Mouse (Mus musculus) hindbrain, embryonic 13.5 days (tissue): ENCODE measurements around the gene Dock2. TPM values are rescaled to one million over a fixed set of nuclear protein-coding genes. Genes with fewer than 3 reads are reported as not detected.
A peak's percentile ranks its signal among the peaks of the same experiment; 100 is the strongest.

ENCODE experiments used
- ATAC-seq: fragments of 200-750 bp; cut with Nextera tagmentation; 2 replicates; pipeline ENCODE4 v1.8.0; 2017; ENCODE audit warnings: moderate TSS enrichment; ENCODE audit not compliant: low FRiP score
- H3K27ac ChIP-seq: fragments of 300-500 bp; sonication (generic); 2 replicates; pipeline ENCODE4 v1.5.1; 2015; ENCODE audit warnings: inconsistent platforms, mild to moderate bottlenecking, moderate library complexity
- H3K27me3 ChIP-seq: fragments of 300-500 bp; sonication (generic); 2 replicates; pipeline ENCODE4 v1.6.1; 2015; ENCODE audit warnings: mild to moderate bottlenecking, inconsistent platforms
- H3K36me3 ChIP-seq: fragments of 300-500 bp; sonication (generic); 2 replicates; pipeline ENCODE4 v1.6.1; 2015; ENCODE audit warnings: mild to moderate bottlenecking, inconsistent platforms
- H3K4me1 ChIP-seq: fragments of 300-500 bp; sonication (generic); replicated peaks from 2 replicates; pipeline ENCODE4 v1.6.1; 2015; ENCODE audit warnings: inconsistent platforms
- H3K4me2 ChIP-seq: fragments of 300-500 bp; sonication (generic); 2 replicates; pipeline ENCODE4 v1.6.1; 2015; ENCODE audit warnings: inconsistent platforms, mild to moderate bottlenecking, moderate library complexity
- H3K4me3 ChIP-seq: fragments of 300-500 bp; sonication (generic); 2 replicates; pipeline ENCODE4 v1.5.1; 2015; ENCODE audit warnings: mild to moderate bottlenecking, inconsistent platforms
- H3K9ac ChIP-seq: fragments of 300-500 bp; sonication (generic); 2 replicates; pipeline ENCODE4 v1.6.1; 2015; ENCODE audit warnings: mild to moderate bottlenecking, inconsistent platforms
- H3K9me3 ChIP-seq: fragments of 300-500 bp; sonication (generic); 2 replicates; pipeline ENCODE4 v1.6.1; 2016; ENCODE audit warnings: inconsistent platforms
- WGBS: fragments of 180-500 bp; shearing (Covaris S2); methylation state at CpG from one replicate; pipeline ENCODE4 v1.1.7; 2015; 5-methylcytosine and 5-hydroxymethylcytosine counted together
- polyA plus RNA-seq: library from polyadenylated mRNA; unstranded; fragments of >200 nt; fragmentation: Nextera tagmentation; extraction: Ambion mirVana; gene quantifications from 2 replicates; pipeline ENCODE4 v1.2.1, GENCODE M21; 2015

Dock2 gene
- polyA plus RNA-seq, 1 experiment from 2014 or later: 0.93 TPM

DNA sequence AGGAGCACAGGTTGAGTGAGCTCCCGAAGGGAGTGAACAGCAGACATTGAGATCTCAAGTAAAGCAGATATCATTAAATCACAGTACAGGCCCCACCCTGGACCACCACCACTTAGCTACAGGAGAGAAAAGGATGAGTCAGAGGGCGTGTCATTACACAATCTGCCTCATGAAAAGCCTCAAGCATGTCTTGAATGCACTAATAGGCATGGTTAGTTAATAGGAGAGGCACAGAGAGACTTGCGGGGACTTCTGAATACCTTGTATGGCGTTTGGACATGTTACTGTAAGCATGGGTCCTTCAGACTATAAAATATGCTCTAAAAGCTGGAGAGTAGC, 78.6 kb downstream of the Dock2 start:
- WGBS: 77% methylated on average over 4 of the region's 4 CpGs
- Histone ChIP-seq H3K9me3 (no peaks in the 10 kb centered on the region), H3K27me3 (no peaks in the 10 kb centered on the region), H3K4me3 (no peak overlapping the region), H3K4me2 (no peak overlapping the region), H3K9ac (no peak overlapping the region), H3K4me1 (no peaks in the 10 kb centered on the region), H3K27ac (no peak overlapping the region), H3K36me3 (no peaks in the 10 kb centered on the region)
- no peak for ATAC-seq

DNA sequence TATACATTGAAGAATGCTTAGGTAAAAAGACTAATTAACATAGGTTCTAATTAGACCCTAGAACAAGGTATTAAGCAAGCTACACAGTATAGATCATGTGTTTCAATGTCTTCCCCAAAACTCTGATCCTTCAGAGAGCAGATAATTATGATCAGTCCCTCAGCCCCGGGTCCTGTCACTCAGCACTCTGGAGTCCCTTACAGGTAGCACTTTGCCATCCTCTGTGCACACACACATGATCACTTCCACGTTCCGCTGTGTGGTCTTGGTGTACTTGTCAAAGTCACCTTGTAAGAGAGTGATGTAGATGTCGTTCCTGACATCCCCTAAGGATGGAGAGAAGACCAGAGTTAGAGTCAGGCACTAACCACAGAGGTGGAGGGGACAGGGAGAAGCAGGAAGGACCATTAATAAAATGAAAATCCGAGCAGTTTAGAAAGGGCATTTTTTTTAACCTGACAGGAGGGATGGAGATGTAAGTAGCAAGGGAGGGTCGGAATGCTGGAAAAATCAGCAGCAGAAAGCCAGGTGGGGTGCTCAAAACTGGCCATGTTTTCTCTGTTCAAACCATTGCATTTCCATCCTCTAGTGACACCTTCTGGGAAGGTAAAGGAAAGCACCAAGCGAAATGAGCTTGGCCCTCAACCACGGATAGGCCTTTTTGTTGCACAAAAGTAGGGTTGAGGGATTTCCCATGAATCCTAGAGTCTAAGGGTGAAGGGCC, 79.1 kb downstream of the Dock2 start:
- no peak overlapping the region for H3K9ac ChIP-seq
- H3K4me1 ChIP-seq: no peaks in the 10 kb centered on the region
- no peaks in the 10 kb centered on the region for H3K9me3 ChIP-seq
- no peak overlapping the region for H3K4me3 ChIP-seq
- H3K36me3 ChIP-seq: no peaks in the 10 kb centered on the region
- H3K4me2 ChIP-seq: no peak overlapping the region
- H3K27ac ChIP-seq: no peak overlapping the region
- 61% methylated on average over 8 of the region's 8 CpGs for WGBS
- ATAC-seq: 0 out of 2 replicates have a peak, but pooled peaks have one; percentile 25
- no peaks in the 10 kb centered on the region for H3K27me3 ChIP-seq

DNA sequence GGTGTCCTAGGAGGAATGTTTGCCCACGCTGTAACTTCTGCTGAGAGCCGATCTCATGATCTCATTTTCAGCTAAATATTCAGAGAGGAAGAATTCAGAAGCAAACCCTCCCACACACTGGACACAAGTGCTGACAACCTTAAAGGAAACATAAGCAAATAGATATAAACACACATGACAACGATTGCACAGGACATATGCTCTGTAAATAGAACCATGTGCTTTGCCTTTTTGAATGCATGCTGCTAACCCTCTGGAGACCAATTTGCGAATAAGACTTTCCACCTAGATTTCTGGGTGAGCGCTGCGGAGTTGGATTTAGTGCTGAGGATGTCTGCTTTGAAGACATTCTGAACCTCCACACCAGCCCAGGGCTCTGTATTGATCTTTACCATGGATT, 79.8 kb downstream of the Dock2 start:
- H3K4me2 ChIP-seq: no peak overlapping the region
- H3K4me1 ChIP-seq: no peaks in the 10 kb centered on the region
- no peak overlapping the region for H3K27ac ChIP-seq
- no peaks in the 10 kb centered on the region for H3K27me3 ChIP-seq
- no peaks in the 10 kb centered on the region for H3K36me3 ChIP-seq
- ATAC-seq: no peak
- no peak overlapping the region for H3K4me3 ChIP-seq
- no peak overlapping the region for H3K9ac ChIP-seq
- 68% methylated on average over 6 of the region's 6 CpGs for WGBS
- no peaks in the 10 kb centered on the region for H3K9me3 ChIP-seq

DNA sequence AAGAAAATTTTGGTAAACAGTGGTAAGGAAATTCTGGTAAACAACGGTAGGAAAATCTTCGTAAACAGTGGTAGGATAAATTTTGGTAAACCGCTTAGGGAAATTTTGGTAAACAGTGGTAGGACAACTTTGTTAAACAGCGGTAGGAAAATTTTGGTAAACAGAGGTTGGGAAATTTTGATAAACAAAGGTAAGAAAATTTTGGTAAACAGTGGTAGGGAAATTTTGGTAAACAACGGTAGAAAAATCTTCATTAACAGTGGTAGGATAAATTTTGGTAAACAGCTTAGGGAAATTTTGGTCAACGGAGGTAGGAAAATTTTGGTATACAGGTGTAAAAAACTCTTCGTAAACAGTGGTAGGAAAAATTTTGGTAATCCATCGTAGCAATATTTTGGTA, 101.9 kb downstream of the Dock2 start:
- H3K9ac ChIP-seq: no peak overlapping the region
- H3K4me2 ChIP-seq: no peak overlapping the region
- H3K27ac ChIP-seq: no peak overlapping the region
- 52% methylated on average over 8 of the region's 8 CpGs for WGBS
- no peaks in the 10 kb centered on the region for H3K9me3 ChIP-seq
- no peak overlapping the region for H3K4me3 ChIP-seq
- no peaks in the 10 kb centered on the region for H3K4me1 ChIP-seq
- no peaks in the 10 kb centered on the region for H3K36me3 ChIP-seq
- no peaks in the 10 kb centered on the region for H3K27me3 ChIP-seq
- no peak for ATAC-seq

DNA sequence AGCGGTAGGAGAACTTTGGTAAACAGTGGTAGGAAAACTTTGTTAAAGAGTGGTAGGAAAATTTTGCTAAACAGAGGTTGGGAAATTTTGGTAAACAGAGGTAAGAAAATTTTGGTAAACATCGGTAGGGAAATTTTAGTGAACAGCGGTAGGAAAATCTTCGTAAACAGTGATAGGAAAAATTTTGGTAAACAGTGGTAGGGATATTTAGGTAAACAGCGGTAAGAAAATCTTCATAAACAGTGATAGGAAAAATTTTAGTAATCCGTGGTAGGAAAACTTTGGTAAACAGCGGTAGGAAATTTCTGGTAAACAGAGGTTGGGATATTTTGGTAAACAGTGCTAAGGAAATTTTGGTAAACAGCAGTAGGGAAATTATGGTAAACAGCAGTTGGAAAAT, 239.1 kb downstream of the Dock2 start:
- ATAC-seq: no peak
- Histone ChIP-seq H3K4me2 (no peak overlapping the region), H3K27ac (no peak overlapping the region), H3K27me3 (no peaks in the 10 kb centered on the region), H3K4me1 (no peaks in the 10 kb centered on the region), H3K36me3 (peaks cover 4% of the 10 kb centered on the region; the same call in 1 of the 2 replicates), H3K9ac (no peak overlapping the region), H3K9me3 (peaks cover 6% of the 10 kb centered on the region), H3K4me3 (no peak overlapping the region)
- WGBS: 72% methylated on average over 7 of the region's 7 CpGs

DNA sequence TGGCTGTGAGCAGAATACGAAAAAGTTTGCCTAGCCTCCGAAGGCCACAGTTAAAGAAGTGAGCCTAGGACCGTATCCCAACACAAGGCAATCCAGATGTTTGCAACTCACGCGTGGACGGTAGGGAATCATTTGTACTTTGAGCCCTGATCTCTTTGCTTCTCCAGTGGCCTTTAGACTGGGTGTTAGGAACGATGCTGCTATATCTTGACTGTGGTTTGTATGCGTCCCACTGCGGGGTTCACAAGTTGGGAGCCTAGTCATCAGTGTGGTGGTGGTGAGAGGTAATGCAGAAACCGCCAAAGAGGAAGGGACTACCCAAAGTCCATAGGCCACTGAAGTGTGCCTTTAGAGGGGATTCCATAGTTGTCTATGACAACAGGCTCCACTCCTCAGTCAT, 251.6 kb downstream of the Dock2 start:
- no peaks in the 10 kb centered on the region for H3K4me1 ChIP-seq
- H3K4me2 ChIP-seq: no peak overlapping the region
- WGBS: 91% methylated on average over 10 of the region's 10 CpGs
- no peaks in the 10 kb centered on the region for H3K27me3 ChIP-seq
- H3K9ac ChIP-seq: no peak overlapping the region
- no peaks in the 10 kb centered on the region for H3K36me3 ChIP-seq
- ATAC-seq: no peak
- no peaks in the 10 kb centered on the region for H3K9me3 ChIP-seq
- H3K4me3 ChIP-seq: no peak overlapping the region
- no peak overlapping the region for H3K27ac ChIP-seq

DNA sequence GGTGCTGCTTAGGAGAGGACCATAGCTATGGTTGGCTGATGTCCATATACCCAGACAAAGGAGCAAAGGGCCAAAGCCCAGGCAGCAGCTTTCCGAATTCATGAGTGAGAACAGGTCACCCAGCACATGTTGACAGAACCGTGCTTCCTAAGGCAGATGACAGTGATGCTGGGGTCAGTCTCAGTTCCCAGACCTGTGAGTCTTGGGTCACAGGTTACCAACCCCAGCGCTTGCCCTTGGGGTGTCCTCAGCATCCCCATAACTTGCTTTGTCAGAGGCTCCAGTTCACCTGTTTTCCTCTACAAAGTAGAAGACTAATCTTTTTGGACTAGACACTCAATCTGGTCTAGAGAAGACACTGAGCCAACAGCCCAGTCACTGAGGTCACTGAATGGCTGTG, 252.7 kb downstream of the Dock2 start:
- Histone ChIP-seq H3K9me3 (no peaks in the 10 kb centered on the region), H3K27ac (no peak overlapping the region), H3K4me3 (no peak overlapping the region), H3K36me3 (no peaks in the 10 kb centered on the region), H3K9ac (no peak overlapping the region), H3K4me2 (no peak overlapping the region), H3K27me3 (no peaks in the 10 kb centered on the region), H3K4me1 (no peaks in the 10 kb centered on the region)
- 89% methylated on average over 3 of the region's 3 CpGs for WGBS
- ATAC-seq: no peak

DNA sequence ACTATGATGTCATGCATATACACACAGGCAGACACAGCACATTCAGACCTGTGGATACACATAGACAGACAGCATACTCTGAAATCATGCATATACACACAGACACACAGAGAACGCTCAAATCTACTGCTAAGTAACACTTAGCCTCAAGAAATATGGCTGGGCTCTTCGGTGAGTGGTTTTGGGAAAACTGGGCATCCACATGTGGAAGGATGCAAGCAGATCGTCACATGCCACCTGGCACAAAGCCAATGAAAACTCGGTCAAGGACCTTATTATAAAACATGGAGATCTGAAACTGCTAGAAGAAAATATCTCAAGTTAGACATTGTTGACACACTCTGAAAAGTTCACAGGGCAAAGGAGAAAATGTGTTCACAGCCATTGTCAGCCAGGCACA, 255.7 kb downstream of the Dock2 start:
- Histone ChIP-seq H3K36me3 (no peaks in the 10 kb centered on the region), H3K9me3 (no peaks in the 10 kb centered on the region), H3K9ac (no peak overlapping the region), H3K27ac (no peak overlapping the region), H3K4me2 (no peak overlapping the region), H3K4me1 (no peaks in the 10 kb centered on the region), H3K4me3 (no peak overlapping the region), H3K27me3 (no peaks in the 10 kb centered on the region)
- WGBS: 89% methylated on average over 4 of the region's 4 CpGs
- no peak for ATAC-seq

DNA sequence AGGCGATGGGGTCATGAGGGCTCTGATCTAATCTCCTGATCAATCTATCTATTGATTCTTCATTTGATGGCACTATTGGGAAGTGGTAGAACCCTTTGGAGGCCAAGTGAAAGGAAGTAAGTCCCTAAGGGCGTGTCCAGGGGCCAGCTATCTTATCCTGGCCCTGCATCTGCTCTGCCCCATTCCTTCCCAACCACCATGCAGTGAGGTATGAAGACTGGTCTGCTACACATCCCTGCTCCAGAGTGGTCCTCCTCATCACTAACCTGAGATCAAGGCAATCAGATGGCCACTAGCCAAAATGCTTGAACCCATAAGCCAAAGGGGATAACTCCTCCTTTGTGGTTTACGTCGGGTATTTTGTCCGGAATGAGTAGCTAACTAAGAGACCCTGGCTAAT, 256.5 kb downstream of the Dock2 start:
- 94% methylated on average over 5 of the region's 5 CpGs for WGBS
- Histone ChIP-seq H3K4me2 (no peak overlapping the region), H3K9ac (no peak overlapping the region), H3K9me3 (no peaks in the 10 kb centered on the region), H3K4me1 (no peaks in the 10 kb centered on the region), H3K27ac (no peak overlapping the region), H3K36me3 (no peaks in the 10 kb centered on the region), H3K27me3 (no peaks in the 10 kb centered on the region), H3K4me3 (no peak overlapping the region)
- ATAC-seq: no peak

DNA sequence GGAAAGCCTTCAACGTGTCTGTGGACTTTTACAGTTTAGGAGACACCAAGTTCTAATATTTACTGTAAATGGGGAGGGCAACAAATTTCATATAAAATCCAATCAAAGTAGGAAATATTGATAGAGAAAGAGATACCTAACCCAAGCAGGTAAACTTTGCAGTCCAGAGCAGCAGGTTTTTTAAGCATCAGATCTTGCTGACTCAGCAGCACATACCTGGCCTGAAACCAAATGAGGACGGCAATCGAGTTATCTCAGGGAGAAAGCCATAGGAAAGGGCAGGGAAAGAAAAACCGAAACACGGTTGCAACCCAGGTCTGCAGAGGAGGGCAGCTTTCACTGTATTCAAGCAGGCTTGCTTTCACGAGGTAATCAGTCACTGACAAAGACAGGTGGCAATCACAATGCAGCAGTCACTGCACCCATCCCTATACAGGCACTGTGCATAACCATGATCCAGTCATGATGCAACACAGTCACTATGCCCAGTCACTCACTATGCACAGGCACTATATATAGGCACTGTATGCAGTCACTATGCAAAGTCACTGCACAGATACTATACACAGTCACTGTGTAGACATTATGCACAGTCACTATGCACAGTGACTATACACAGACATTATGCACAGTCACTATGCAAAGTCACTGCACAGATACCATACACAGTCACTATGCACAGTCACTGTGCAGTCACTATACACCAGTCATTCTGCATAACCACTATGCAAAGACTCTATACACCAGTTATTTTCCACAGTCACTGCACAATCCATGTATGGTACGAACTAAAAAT, 258.4 kb downstream of the Dock2 start:
- no peak overlapping the region for H3K4me3 ChIP-seq
- peak; percentile 28; the same call in 1 of the 2 replicates for ATAC-seq
- H3K27ac ChIP-seq: no peak overlapping the region
- no peak overlapping the region for H3K4me2 ChIP-seq
- H3K27me3 ChIP-seq: no peaks in the 10 kb centered on the region
- no peak overlapping the region for H3K9ac ChIP-seq
- no peaks in the 10 kb centered on the region for H3K4me1 ChIP-seq
- H3K9me3 ChIP-seq: no peaks in the 10 kb centered on the region
- 82% methylated on average over 7 of the region's 7 CpGs for WGBS
- H3K36me3 ChIP-seq: no peaks in the 10 kb centered on the region

DNA sequence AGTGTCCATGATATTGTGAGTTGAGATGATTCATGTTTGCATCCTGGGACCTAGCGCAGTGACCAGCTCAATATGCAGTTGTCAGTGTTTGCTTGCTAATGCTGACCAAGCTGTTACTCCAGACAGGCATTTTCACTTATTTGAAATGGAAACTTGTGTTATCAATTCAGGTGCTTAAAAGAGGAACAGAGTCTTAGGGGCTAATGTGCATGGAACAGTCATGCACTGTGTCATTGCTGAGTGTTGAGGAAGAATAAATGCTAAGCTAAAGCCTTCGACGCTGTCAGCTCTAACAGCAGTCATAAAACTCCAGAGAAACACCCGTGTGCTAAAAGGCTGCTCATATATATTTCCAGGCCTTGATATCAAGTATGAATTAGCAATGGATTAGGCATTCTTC, 259.1 kb downstream of the Dock2 start:
- no peaks in the 10 kb centered on the region for H3K27me3 ChIP-seq
- H3K36me3 ChIP-seq: no peaks in the 10 kb centered on the region
- H3K27ac ChIP-seq: no peak overlapping the region
- ATAC-seq: no peak
- H3K9me3 ChIP-seq: no peaks in the 10 kb centered on the region
- no peak overlapping the region for H3K4me2 ChIP-seq
- no peak overlapping the region for H3K4me3 ChIP-seq
- no peaks in the 10 kb centered on the region for H3K4me1 ChIP-seq
- H3K9ac ChIP-seq: no peak overlapping the region
- 90% methylated on average over 4 of the region's 4 CpGs for WGBS

DNA sequence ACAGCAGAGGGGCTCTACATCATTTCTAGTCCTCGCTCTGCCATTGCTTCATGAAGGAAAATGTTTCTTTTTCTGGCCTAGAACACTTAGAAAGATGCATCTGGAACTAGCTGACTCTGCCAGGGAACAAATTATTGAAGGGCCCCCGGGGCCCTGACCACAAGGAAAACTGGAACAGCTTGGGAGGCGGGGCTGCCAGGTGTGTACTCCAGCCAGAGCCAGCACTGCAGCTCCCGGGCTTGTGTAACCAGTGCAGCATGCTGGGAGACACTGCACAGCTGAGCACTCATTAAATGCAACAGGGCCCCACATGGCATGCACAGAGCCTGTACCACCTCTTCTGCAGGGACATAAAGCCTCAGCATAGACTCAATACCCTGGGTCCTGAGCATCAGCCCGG, 265.1 kb downstream of the Dock2 start:
- peak; percentile 36; the same call in 1 of the 2 replicates for ATAC-seq
- WGBS: 61% methylated on average over 5 of the region's 5 CpGs
- H3K27me3 ChIP-seq: no peaks in the 10 kb centered on the region

DNA sequence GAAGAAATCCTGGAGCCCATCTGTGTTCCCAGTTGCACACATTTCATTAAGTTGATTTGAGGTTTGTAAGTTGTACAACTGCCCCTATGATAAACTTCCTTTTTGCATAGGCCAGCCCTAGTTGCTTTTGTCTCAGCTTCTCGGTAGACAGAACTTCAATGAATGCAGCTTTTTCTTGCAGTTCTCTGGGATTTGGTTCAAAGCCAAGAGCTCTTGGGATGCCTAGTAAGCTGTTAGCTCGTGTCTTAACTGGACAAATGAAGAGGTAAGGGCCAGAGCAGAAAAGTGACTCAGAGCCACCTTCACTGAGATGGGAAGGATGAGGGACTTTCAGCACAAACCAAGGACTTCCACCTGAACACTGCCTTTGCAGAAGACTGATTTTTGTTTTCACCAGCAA, 266.7 kb downstream of the Dock2 start:
- H3K27ac ChIP-seq: no peak overlapping the region
- no peaks in the 10 kb centered on the region for H3K9me3 ChIP-seq
- H3K9ac ChIP-seq: no peak overlapping the region
- peaks cover 4% of the 10 kb centered on the region; the same call in 1 of the 2 replicates for H3K4me1 ChIP-seq
- ATAC-seq: no peak
- WGBS: 43% methylated on average over 2 of the region's 2 CpGs
- no peak overlapping the region for H3K4me3 ChIP-seq
- H3K36me3 ChIP-seq: no peaks in the 10 kb centered on the region
- no peaks in the 10 kb centered on the region for H3K27me3 ChIP-seq
- H3K4me2 ChIP-seq: no peak overlapping the region

More for the DNA sequence above, 265.1 kb downstream of the Dock2 start:
- Histone ChIP-seq H3K36me3 (no peaks in the 10 kb centered on the region), H3K4me1 (peaks cover 4% of the 10 kb centered on the region; the same call in 1 of the 2 replicates), H3K4me3 (no peak overlapping the region), H3K9ac (no peak overlapping the region), H3K4me2 (no peak overlapping the region), H3K9me3 (no peaks in the 10 kb centered on the region), H3K27ac (no peak overlapping the region; the same call in 1 of the 2 replicates)
